Mouse (Mus musculus) testis, adult 2 months (tissue): Measurements from ENCODE around the gene Sertad3. TPM values are rescaled to one million over a fixed set of nuclear protein-coding genes. Genes with fewer than 3 reads are reported as not detected.

Experiments used
- H3K27ac ChIP-seq: fragments of 200-500 bp; 2 replicates; pipeline ENCODE4 v1.5.1; 2012; ENCODE audit warnings: low read depth, low read length; ENCODE audit not compliant: control insufficient read depth, insufficient read depth
- H3K27me3 ChIP-seq: fragments of 200-500 bp; 2 replicates; pipeline ENCODE4 v1.6.1; 2012; ENCODE audit warnings: mild to moderate bottlenecking, low read length, moderate library complexity; ENCODE audit not compliant: control insufficient read depth, insufficient read depth
- H3K36me3 ChIP-seq: fragments of 200-500 bp; 2 replicates; pipeline ENCODE4 v1.6.1; 2012; ENCODE audit warnings: mild to moderate bottlenecking, low read length; ENCODE audit not compliant: control insufficient read depth, insufficient read depth
- H3K4me1 ChIP-seq: fragments of 200-500 bp; 2 replicates; pipeline ENCODE4 v1.6.1; 2012; ENCODE audit warnings: low read length; ENCODE audit not compliant: control insufficient read depth, insufficient read depth
- H3K4me3 ChIP-seq: fragments of 200-500 bp; 2 replicates; pipeline ENCODE4 v1.5.1; 2012; ENCODE audit warnings: low read depth, mild to moderate bottlenecking, low read length, moderate library complexity, mixed read lengths; ENCODE audit not compliant: control insufficient read depth
- CTCF ChIP-seq: fragments of 200-500 bp; IDR thresholded peaks from 2 replicates; pipeline ENCODE4 v1.5.1; 2012; ENCODE audit warnings: low read depth, mild to moderate bottlenecking, inconsistent platforms, low read length, moderate library complexity; ENCODE audit not compliant: control insufficient read depth, insufficient read depth, insufficient replicate concordance
- POLR2A ChIP-seq: fragments of 200-500 bp; IDR thresholded peaks from 2 replicates; pipeline ENCODE4 v1.6.1; 2012; ENCODE audit warnings: low read depth, mild to moderate bottlenecking, inconsistent platforms, low read length, moderate library complexity; ENCODE audit not compliant: control insufficient read depth
- polyA plus RNA-seq: library from polyadenylated mRNA; depleted of rRNA; stranded (reverse); fragments of >200 nt; gene quantifications from 2 replicates; pipeline ENCODE4 v1.2.3, GENCODE M21; 2012

The Sertad3 gene
- polyA plus RNA-seq, 1 experiment = 4.7 TPM

DNA sequence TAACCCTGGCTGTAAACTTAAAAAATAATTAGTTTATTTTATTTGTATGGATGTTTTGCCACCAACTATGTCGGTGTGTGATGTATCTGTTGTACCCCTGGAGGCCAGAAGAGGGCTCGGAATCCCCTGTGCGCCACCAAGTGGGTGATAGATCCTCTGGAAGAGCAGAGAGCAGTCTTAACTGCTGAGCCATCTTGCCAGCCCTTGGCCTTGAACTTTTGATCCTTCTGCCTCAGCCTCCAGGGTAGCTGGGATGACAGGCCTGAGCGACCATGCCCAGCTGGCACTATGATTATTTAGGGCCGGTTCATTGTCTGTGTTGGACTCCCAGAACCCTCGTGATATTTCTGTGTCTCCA is 35.1 kb downstream of the Sertad3 start:
- Histone ChIP-seq H3K4me3 (no peak overlapping the region), H3K27me3 (no peaks in the 10 kb centered on the region), H3K27ac (0 out of 2 replicates have a peak overlapping the region, but pooled peaks have one; percentile 38), H3K4me1 (peaks cover 2% of the 10 kb centered on the region), H3K36me3 (no peaks in the 10 kb centered on the region)
- TF ChIP-seq CTCF (peak; percentile 42; the same call in 1 of the 2 replicates), POLR2A (no peak)

- no peaks in the 10 kb centered on the region for H3K27me3 ChIP-seq
- no peaks in the 10 kb centered on the region for H3K36me3 ChIP-seq
- peaks cover 10% of the 10 kb centered on the region for H3K4me1 ChIP-seq
- no peak overlapping the region for H3K4me3 ChIP-seq
- TF ChIP-seq CTCF = no peak
- TF ChIP-seq POLR2A = no peak
- H3K27ac ChIP-seq = no peak overlapping the region
These were observed 37.2 kb downstream of the Sertad3 start for GRCm38 (mm10) chr7:27510809-27511208.

- Histone ChIP-seq H3K27ac (no peak overlapping the region), H3K4me3 (no peak overlapping the region), H3K4me1 (peaks cover 15% of the 10 kb centered on the region), H3K27me3 (no peaks in the 10 kb centered on the region), H3K36me3 (no peaks in the 10 kb centered on the region)
- TF ChIP-seq POLR2A = no peak
- no peak for TF ChIP-seq CTCF
These were observed 41.4 kb downstream of the Sertad3 start for GRCm38 (mm10) chr7:27514961-27515360.

DNA sequence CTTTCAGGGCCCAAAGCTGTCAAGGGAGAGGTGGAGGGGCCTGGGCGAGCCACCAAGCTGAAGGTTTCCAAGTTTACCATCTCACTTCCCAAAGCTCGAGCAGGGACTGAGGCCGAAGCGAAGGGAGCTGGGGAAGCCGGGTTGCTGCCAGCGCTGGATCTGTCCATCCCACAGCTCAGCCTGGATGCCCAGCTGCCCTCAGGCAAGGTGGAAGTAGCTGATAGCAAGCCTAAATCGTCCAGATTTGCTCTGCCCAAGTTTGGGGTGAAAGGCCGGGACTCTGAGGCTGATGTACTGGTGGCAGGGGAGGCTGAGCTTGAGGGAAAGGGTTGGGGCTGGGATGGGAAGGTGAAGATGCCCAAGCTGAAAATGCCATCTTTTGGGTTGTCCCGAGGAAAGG is 44.7 kb downstream of the Sertad3 start:
- peaks cover 24% of the 10 kb centered on the region for H3K4me1 ChIP-seq
- no peaks in the 10 kb centered on the region for H3K36me3 ChIP-seq
- TF ChIP-seq CTCF (no peak), POLR2A (no peak)
- H3K4me3 ChIP-seq = no peak overlapping the region
- H3K27ac ChIP-seq = no peak overlapping the region
- H3K27me3 ChIP-seq = no peaks in the 10 kb centered on the region

GRCm38 (mm10) chr7:27520104-27520503 is 46.5 kb downstream of the Sertad3 start:
- TF ChIP-seq CTCF (peak; percentile 15; the same call in 1 of the 2 replicates), POLR2A (no peak)
- H3K27me3 ChIP-seq = no peaks in the 10 kb centered on the region
- no peak overlapping the region for H3K4me3 ChIP-seq
- H3K27ac ChIP-seq = no peak overlapping the region
- H3K36me3 ChIP-seq = no peaks in the 10 kb centered on the region
- H3K4me1 ChIP-seq = peaks cover 22% of the 10 kb centered on the region

DNA sequence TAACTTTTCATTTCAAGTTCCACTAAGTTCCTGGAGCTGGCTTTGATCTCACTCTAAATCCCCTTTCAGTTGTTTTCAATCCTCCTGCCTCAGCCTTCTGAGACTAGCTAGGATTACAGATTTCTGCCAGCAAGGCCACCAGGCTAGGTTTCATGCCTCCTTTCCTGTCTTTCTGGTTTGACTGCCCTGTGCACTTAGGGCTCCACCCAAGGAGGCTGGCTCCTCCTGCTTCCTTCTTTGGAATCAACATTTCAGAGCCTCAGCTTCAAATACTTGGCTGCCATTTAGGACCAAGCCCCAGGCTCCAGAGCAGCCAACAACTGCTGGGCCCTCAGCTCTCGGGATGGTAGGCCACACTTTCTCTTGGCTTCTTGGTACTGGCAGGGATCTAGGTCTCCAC is 47.0 kb downstream of the Sertad3 start:
- Histone ChIP-seq H3K27ac (no peak overlapping the region), H3K4me3 (peak overlapping the region; percentile 30)

DNA sequence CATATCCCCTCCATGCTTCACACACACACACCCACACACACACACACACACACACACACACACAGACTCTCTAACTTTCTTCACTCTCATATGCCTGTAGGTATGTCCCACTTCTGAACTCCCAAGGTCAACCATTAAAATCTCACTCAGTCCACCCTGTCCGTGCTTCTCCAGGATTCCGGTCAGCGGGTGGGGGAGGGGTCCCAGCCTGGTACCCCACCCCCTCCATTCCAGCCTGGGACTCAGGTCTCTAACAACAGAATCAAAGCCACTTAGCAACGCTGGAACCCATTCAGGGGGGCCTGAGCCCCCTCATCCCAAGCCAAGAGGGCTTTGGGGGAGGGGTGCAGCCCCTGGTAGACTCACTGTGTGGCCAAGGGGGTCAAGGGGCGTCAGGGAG is 49.4 kb downstream of the Sertad3 start, which contains the start of gene Hipk4:
Hipk4 (plus strand) TSS at position 301 of the 400 bp plus-strand sequence.
- no peaks in the 10 kb centered on the region for H3K27me3 ChIP-seq
- TF ChIP-seq CTCF = no peak
- no peak within 1 kb of the TSS; the same call in 1 of the 2 replicates for H3K27ac ChIP-seq

More for the DNA sequence above, 47.0 kb downstream of the Sertad3 start:
- no peak for TF ChIP-seq POLR2A
- no peaks in the 10 kb centered on the region for H3K36me3 ChIP-seq
- no peaks in the 10 kb centered on the region for H3K27me3 ChIP-seq
- peaks cover 19% of the 10 kb centered on the region for H3K4me1 ChIP-seq

GRCm38 (mm10) chr7:27523805-27524204 is 50.2 kb downstream of the Sertad3 start:
- Histone ChIP-seq H3K4me1 (peaks cover 12% of the 10 kb centered on the region), H3K27ac (no peak overlapping the region), H3K27me3 (no peaks in the 10 kb centered on the region), H3K36me3 (no peaks in the 10 kb centered on the region), H3K4me3 (peak overlapping the region; percentile 80)
- TF ChIP-seq POLR2A (no peak), CTCF (no peak)

More for the DNA sequence above, 49.4 kb downstream of the Sertad3 start, which contains the start of gene Hipk4:
- Histone ChIP-seq H3K4me3 (peak within 1 kb of the TSS; percentile 80), H3K4me1 (peaks cover 12% of the 10 kb centered on the region), H3K36me3 (no peaks in the 10 kb centered on the region)
